Mouse (Mus musculus) liver, postnatal 0 days (tissue): Measurements from ENCODE around the gene Mphosph10. TPM values are rescaled to one million over a fixed set of nuclear protein-coding genes. Genes with fewer than 3 reads are reported as not detected.

ENCODE experiments used
- ATAC-seq: fragments of 200-750 bp; cut with Nextera tagmentation; 2 replicates; pipeline ENCODE4 v1.8.0; 2017; ENCODE audit warnings: mild to moderate bottlenecking, moderate library complexity
- DNase-seq: peaks from one replicate; pipeline ENCODE4 v3.0.0-alpha.2; 2016
- H3K27ac ChIP-seq: fragments of 300-500 bp; sonication (generic); 2 replicates; pipeline ENCODE4 v1.5.1; 2014; ENCODE audit warnings: antibody characterized with exemption, moderate library complexity, mild to moderate bottlenecking, low read depth
- H3K27me3 ChIP-seq: fragments of 300-500 bp; sonication (generic); 2 replicates; pipeline ENCODE4 v1.6.1; 2014; ENCODE audit warnings: low read length, control low read depth, mixed read lengths; ENCODE audit not compliant: insufficient read depth
- H3K36me3 ChIP-seq: fragments of 300-500 bp; sonication (generic); replicated peaks from 2 replicates; pipeline ENCODE4 v1.6.1; 2014; ENCODE audit warnings: mild to moderate bottlenecking, control low read depth, low read length, moderate library complexity, mixed read lengths; ENCODE audit not compliant: insufficient read depth
- H3K4me1 ChIP-seq: fragments of 300-500 bp; sonication (generic); 2 replicates; pipeline ENCODE4 v1.6.1; 2014; ENCODE audit warnings: antibody characterized with exemption, mild to moderate bottlenecking, control low read depth; ENCODE audit not compliant: insufficient read depth
- H3K4me2 ChIP-seq: fragments of 300-500 bp; sonication (generic); 2 replicates; pipeline ENCODE4 v1.6.1; 2014; ENCODE audit warnings: low read depth, mild to moderate bottlenecking, low read length, moderate library complexity, mixed read lengths
- H3K4me3 ChIP-seq: fragments of 300-500 bp; sonication (generic); 2 replicates; pipeline ENCODE4 v1.5.1; 2014; ENCODE audit warnings: low read depth, low read length
- H3K9ac ChIP-seq: fragments of 300-500 bp; sonication (generic); replicated peaks from 2 replicates; pipeline ENCODE4 v1.6.1; 2014; ENCODE audit warnings: mild to moderate bottlenecking, moderate library complexity
- H3K9me3 ChIP-seq: fragments of 300-500 bp; sonication (generic); 2 replicates; pipeline ENCODE4 v1.6.1; 2016; ENCODE audit warnings: mild to moderate bottlenecking, control low read depth, low read length, mixed read lengths
- CTCF ChIP-seq: sonication (generic); IDR thresholded peaks from 2 replicates; pipeline ENCODE4 v1.5.1; 2016; ENCODE audit warnings: antibody characterized with exemption, low read depth
- EP300 ChIP-seq: IDR thresholded peaks from 2 replicates; pipeline ENCODE4 v1.6.1; 2016; ENCODE audit warnings: antibody characterized with exemption, low read depth, mild to moderate bottlenecking
- WGBS: fragments of 180-500 bp; shearing (Covaris S2); extraction: QIAGEN DNeasy Blood & Tissue Kit; methylation state at CpG from one replicate; pipeline ENCODE4 v1.1.7; 2014; ENCODE audit not compliant: insufficient replicate concordance; 5-methylcytosine and 5-hydroxymethylcytosine counted together
- polyA plus RNA-seq: library from polyadenylated mRNA; unstranded; fragments of >200 nt; fragmentation: Nextera tagmentation; extraction: Ambion mirVana; gene quantifications from 2 replicates; pipeline ENCODE4 v1.2.1, GENCODE M21; 2015

The Mphosph10 gene
- polyA plus RNA-seq, 1 experiment from 2014 or later = 17.0 TPM

DNA sequence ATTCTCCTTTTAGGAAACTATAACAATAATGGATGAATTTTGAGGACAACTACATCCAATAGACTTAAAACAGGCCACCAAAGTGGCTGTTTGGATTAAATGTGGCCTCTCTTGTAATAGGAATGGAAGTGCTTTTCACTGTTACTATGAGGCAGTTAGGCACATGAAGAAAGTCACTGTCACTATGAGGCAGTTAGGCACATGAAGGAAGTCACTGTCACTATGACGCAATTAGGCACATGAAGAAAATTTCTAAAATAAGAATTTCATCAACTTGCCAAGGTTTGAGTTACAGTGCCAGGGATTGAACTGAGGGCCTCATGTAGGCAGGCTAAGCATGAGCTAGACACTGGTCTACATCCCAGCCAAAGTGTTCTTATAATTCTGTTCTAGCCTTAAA is 8.7 kb upstream of the Mphosph10 start:
- Histone ChIP-seq H3K36me3 (peaks cover 18% of the 10 kb centered on the region), H3K4me1 (no peaks in the 10 kb centered on the region), H3K27ac (no peak overlapping the region), H3K27me3 (no peaks in the 10 kb centered on the region), H3K9me3 (no peaks in the 10 kb centered on the region), H3K9ac (no peak overlapping the region), H3K4me3 (no peak overlapping the region), H3K4me2 (no peak overlapping the region)
- 78% methylated on average over 1 of the region's 1 CpGs for WGBS
- ATAC-seq (no peak), DNase-seq (no peak)
- TF ChIP-seq CTCF (no peak), EP300 (no peak)

DNA sequence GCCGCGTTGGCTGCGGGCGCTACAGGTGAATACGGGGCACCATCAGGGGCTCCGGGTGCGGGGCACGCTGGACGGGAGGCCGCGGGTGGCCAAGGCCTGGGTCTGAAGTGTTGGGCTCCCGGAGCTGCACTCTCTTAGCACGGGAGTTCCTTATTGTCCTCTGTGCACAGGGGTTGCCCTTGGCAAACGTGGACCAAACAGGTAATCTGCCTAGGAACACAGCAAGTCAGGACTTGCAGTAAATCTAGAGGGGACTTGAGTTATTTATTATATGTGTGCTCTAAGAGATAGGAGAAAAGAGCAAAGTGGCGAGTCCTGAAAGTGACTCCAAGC is 717 bp upstream of the Mphosph10 start:
- under 1% methylated on average over 15 of the region's 15 CpGs for WGBS
- Histone ChIP-seq H3K4me3 (peak overlapping the region; percentile 85), H3K4me1 (peaks cover 20% of the 10 kb centered on the region), H3K4me2 (peak overlapping the region; percentile 94), H3K27ac (peak overlapping the region; percentile 92), H3K27me3 (no peaks in the 10 kb centered on the region), H3K9ac (peak overlapping the region; percentile 86), H3K36me3 (peaks cover 14% of the 10 kb centered on the region), H3K9me3 (no peaks in the 10 kb centered on the region)
- TF ChIP-seq CTCF = no peak
- no peak for TF ChIP-seq EP300
- DNase-seq (no peak), ATAC-seq (peak; percentile 22)

DNA sequence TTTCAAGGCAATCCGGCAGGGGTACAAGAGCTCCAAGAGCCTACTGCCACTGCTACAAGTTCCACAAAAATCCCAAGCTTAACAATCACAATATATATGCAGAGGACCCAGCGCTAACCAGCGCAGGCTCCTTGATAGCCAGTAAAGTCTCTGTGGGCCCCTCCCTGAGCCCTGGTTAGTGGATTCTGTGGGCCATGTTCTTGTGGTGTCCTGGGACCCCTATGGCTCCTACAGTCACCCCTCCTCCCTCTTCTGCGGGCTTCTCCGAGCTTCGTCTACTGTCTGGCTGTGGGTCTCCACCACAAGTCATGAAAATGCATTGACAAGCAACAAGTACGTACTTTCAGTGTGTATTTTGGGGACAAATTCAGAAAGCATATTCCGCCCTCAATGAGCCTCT is 589 bp downstream of the Mphosph10 start:
- WGBS = 2% methylated on average over 8 of the region's 8 CpGs
- DNase-seq (peak; percentile 25), ATAC-seq (no peak)
- peaks cover 26% of the 10 kb centered on the region for H3K36me3 ChIP-seq
- peak overlapping the region; percentile 71 for H3K27ac ChIP-seq
- peak overlapping the region; percentile 85 for H3K9ac ChIP-seq
- H3K4me3 ChIP-seq = peak overlapping the region; percentile 85
- TF ChIP-seq EP300 (no peak), CTCF (no peak)
- no peaks in the 10 kb centered on the region for H3K9me3 ChIP-seq
- H3K27me3 ChIP-seq = no peaks in the 10 kb centered on the region
- peak overlapping the region; percentile 94 for H3K4me2 ChIP-seq
- peaks cover 20% of the 10 kb centered on the region for H3K4me1 ChIP-seq

DNA sequence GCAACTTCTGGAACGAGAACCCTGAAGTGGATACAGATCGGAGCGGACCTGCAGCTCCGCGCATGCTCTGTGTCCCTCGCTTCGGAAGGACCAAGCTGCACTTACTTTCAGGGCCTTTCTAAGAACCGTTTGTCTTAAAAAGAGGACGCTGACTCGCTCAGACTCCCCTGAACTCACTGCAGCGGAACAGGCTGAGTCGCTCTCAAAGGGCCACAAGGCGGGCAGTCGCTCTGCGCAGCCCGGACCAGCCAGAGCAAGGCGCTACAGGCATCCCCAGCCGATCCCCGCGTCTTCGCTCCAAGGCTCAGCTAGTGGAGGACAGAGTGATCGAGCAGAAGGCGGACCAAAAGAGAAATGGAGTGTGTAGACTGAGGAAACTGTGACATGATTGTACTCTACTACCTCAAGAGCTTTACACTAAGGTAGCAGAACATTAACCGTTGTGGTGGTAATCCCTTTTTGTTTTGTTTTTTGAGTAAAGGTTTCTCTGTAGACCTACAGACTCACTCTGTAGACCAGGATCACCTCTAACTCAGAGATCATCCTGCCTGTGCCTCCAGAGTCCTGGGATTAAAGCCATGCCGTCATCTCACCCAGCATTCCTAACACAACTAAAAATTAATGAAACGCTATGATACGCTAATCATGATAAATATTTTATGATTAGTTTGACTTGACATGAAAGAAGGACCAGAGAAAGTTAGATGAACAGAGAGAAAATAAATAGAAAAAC is 18.1 kb downstream of the Mphosph10 start, which contains the start of gene Fan1:
Fan1 (minus strand) TSS at position 266 of the 733 bp plus-strand sequence.
- 4% methylated on average over 27 of the region's 27 CpGs for WGBS
- ATAC-seq = peak; percentile 98

DNA sequence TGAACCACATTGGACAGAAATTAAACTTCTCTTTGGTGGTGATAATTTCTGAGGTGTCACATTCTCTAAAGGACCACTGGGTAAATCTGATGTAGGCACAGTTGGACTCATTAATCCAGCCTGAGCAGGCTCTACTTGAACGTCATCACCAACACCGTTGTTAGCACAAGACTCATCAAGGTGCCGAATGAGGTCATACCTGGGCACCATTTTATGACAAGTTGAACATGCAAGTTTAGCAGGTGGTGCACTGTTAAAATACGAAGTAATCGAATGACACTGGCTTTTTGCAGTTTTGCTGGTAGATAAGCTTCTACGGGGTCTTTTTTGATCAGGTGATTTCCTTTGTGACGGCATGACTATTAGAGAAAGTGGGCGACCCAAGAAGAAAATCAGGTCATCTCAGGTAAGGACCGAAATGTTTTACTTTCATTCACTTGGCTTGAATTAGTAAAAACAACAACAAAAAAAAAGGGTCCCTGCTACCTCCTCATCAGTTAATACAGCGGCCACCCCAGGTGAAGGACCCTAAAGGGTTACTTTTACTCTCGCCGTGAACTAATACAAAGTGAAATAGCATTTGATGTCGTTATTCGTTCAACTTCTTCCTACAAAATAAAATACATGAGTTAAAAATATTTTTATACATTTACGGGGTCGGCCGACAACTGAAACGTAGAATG is 18.8 kb downstream of the Mphosph10 start:
- TF ChIP-seq CTCF = no peak
- no peak for TF ChIP-seq EP300
- Histone ChIP-seq H3K9ac (peak overlapping the region; percentile 73), H3K27me3 (no peaks in the 10 kb centered on the region), H3K4me3 (peak overlapping the region; percentile 68), H3K36me3 (peaks cover 18% of the 10 kb centered on the region), H3K4me2 (peak overlapping the region; percentile 83), H3K9me3 (no peaks in the 10 kb centered on the region), H3K4me1 (peaks cover 7% of the 10 kb centered on the region), H3K27ac (peak overlapping the region; percentile 87)
- WGBS = 8% methylated on average over 18 of the region's 18 CpGs
- ATAC-seq (peak; percentile 16; the same call in 1 of the 2 replicates), DNase-seq (no peak)

More for the DNA sequence above, 18.1 kb downstream of the Mphosph10 start, which contains the start of gene Fan1:
- H3K9ac ChIP-seq = peak within 1 kb of the TSS; percentile 73
- H3K4me2 ChIP-seq = peak within 1 kb of the TSS; percentile 83
- peak within 1 kb of the TSS; percentile 68 for H3K4me3 ChIP-seq
- H3K27ac ChIP-seq = peak within 1 kb of the TSS; percentile 87
- DNase-seq = peak; percentile 89
- peaks cover 7% of the 10 kb centered on the region for H3K4me1 ChIP-seq
- no peaks in the 10 kb centered on the region for H3K9me3 ChIP-seq
- H3K27me3 ChIP-seq = no peaks in the 10 kb centered on the region
- TF ChIP-seq CTCF (peak; percentile 53), EP300 (no peak)
- peaks cover 20% of the 10 kb centered on the region for H3K36me3 ChIP-seq

DNA sequence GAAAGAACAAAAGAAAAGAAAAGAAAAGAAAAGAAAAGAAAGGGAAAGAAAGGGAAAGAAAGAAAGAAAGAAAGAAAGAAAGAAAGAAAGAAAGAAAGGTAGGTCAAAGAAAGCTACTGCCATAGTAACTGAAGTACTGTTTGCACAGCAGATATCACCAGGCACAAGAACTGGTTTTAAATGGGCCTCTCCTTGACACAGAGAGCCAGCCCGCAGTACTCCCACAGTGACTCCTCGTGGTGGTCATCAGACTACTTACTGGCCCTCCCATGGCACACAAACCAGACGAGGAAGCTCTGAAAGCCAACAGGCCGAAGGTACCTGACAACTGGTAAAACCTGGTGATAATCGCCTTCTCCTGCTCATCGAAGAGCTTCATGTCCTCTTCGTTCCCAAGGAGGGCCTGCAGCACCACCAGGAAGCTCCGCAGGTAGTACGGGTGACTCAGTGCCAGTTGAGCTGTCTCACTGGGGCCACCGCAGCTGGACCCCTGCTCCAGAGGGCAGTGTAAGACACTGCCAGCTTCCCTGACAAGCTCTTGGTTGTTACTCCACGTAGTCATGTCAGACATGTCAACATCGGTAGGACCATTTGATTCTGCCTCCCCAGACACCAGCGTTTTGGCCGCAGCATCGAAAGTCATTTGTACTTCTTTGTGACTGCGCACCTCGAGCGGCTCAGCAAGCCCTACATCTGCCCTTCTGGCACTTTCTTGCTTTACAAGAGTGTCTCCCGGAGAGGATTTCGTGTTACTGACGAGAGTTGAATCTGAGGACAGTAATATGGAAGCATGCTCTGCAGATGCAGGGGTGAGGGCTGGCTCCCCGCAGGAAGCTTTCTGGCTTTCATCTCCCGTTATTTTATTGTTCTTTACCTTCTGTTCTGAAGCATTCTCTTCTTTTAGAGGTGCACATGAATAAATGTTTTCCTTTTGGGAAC is 19.9 kb downstream of the Mphosph10 start:
- H3K36me3 ChIP-seq = peaks cover 11% of the 10 kb centered on the region
- ATAC-seq (no peak), DNase-seq (no peak)
- H3K4me1 ChIP-seq = peaks cover 7% of the 10 kb centered on the region
- WGBS = 88% methylated on average over 23 of the region's 23 CpGs
- no peak overlapping the region for H3K9ac ChIP-seq
- H3K27ac ChIP-seq = no peak overlapping the region
- H3K4me2 ChIP-seq = no peak overlapping the region
- H3K27me3 ChIP-seq = no peaks in the 10 kb centered on the region
- no peaks in the 10 kb centered on the region for H3K9me3 ChIP-seq
- no peak for TF ChIP-seq CTCF
- TF ChIP-seq EP300 = no peak
- no peak overlapping the region for H3K4me3 ChIP-seq
